ENCODE assay signal across 13 mouse cellular contexts in genomic region chr4:45753211-45753809, GRCm38 (mm10). TPM values are rescaled to one million over a fixed set of nuclear protein-coding genes. Genes with fewer than 3 reads are reported as not detected.
DNase-seq lines count a peak whose midpoint lies in the region; ATAC-seq lines count a peak whose summit lies in the region.
"Had no signal": no experiment of that assay in that cellular context is flagged by ENCODE, and none has a peak within 500 bp of the region (broad histone marks: within the 10 kb centered on the region; RNA-seq: fewer than 3 reads in every experiment).

No protein-coding gene starts in this region.

- WGBS in forebrain, embryonic 10.5 days, result 57% methylated on average over 6 of the region's 6 CpGs
- WGBS in forebrain, embryonic 11.5 days, result 62% methylated on average over 6 of the region's 6 CpGs
- 47% methylated on average over 6 of the region's 6 CpGs for WGBS in kidney, embryonic 16.5 days

- H3K36me3 ChIP-seq in forebrain, embryonic 10.5 days (replicated peaks), result no peaks in the 10 kb centered on the region
- H3K36me3 ChIP-seq in forebrain, embryonic 11.5 days (ENCODE audit: control insufficient read depth, insufficient read depth, low read length), result no peaks in the 10 kb centered on the region
- H3K36me3 ChIP-seq in kidney, embryonic 16.5 days (ENCODE audit: insufficient read depth, low read length), result no peaks in the 10 kb centered on the region
- H3K36me3 ChIP-seq: neural tube, embryonic 15.5 days; stomach, embryonic 15.5 days had no signal

- no peak for ATAC-seq in forebrain, embryonic 11.5 days (replicated peaks; ENCODE audit: low FRiP score)
- ATAC-seq in kidney, embryonic 16.5 days (ENCODE audit: low FRiP score, low TSS enrichment), result peak; percentile 73
- no peak for ATAC-seq in granulocyte monocyte progenitor cell, adult 5-6 weeks (replicated peaks; ENCODE audit: poor library complexity, severe bottlenecking)

- peaks cover 46% of the 10 kb centered on the region for H3K4me1 ChIP-seq in forebrain, embryonic 10.5 days
- peaks cover 2% of the 10 kb centered on the region; the same call in 1 of the 2 replicates for H3K4me1 ChIP-seq in forebrain, embryonic 11.5 days (replicated peaks; ENCODE audit: control insufficient read depth, insufficient read depth, low read length)
- peaks cover 23% of the 10 kb centered on the region for H3K4me1 ChIP-seq in kidney, embryonic 16.5 days (ENCODE audit: insufficient read depth, low read length)

- peak overlapping the region; percentile 27; the same call in 1 of the 2 replicates for H3K27ac ChIP-seq in forebrain, embryonic 10.5 days
- H3K27ac ChIP-seq in forebrain, embryonic 11.5 days (ENCODE audit: low read depth, low read length), result no peak overlapping the region
- no peak overlapping the region for H3K27ac ChIP-seq in kidney, embryonic 16.5 days (ENCODE audit: low read length)
- H3K27ac ChIP-seq: neural tube, embryonic 15.5 days; stomach, embryonic 15.5 days had no signal

- no peak overlapping the region for H3K4me3 ChIP-seq in forebrain, embryonic 10.5 days
- no peak overlapping the region for H3K4me3 ChIP-seq in forebrain, embryonic 11.5 days (ENCODE audit: low read depth, low read length)
- H3K4me3 ChIP-seq in kidney, embryonic 16.5 days (ENCODE audit: low read length), result no peak overlapping the region
- H3K4me3 ChIP-seq: neural tube, embryonic 15.5 days; stomach, embryonic 15.5 days had no signal

- peaks cover 53% of the 10 kb centered on the region for H3K27me3 ChIP-seq in forebrain, embryonic 10.5 days (ENCODE audit: poor library complexity, severe bottlenecking)
- H3K27me3 ChIP-seq in forebrain, embryonic 11.5 days (ENCODE audit: control insufficient read depth, insufficient read depth, low read length), result no peaks in the 10 kb centered on the region
- H3K27me3 ChIP-seq in kidney, embryonic 16.5 days (ENCODE audit: insufficient read depth, low read length), result no peaks in the 10 kb centered on the region
- H3K27me3 ChIP-seq: neural tube, embryonic 15.5 days; stomach, embryonic 15.5 days had no signal

- no peak for DNase-seq in forebrain, embryonic 10.5 days (ENCODE audit: extremely low spot score, low spot score)
- DNase-seq in forebrain, embryonic 11.5 days (ENCODE audit: low spot score), result no peak
- no peak for DNase-seq in kidney, postnatal 25 days
- DNase-seq in MN1 (ENCODE audit: low spot score), result peak; percentile 34
- DNase-seq in heart, postnatal 10 days, result peak; percentile 54 to 57
- DNase-seq in thymus, postnatal 0 days (ENCODE audit: low spot score), result no peak
- DNase-seq: gastrocnemius, postnatal 36 days; kidney, adult 8-10 months; liver had no signal

- no peaks in the 10 kb centered on the region for H3K9me3 ChIP-seq in forebrain, embryonic 10.5 days
- H3K9me3 ChIP-seq in forebrain, embryonic 11.5 days (ENCODE audit: control insufficient read depth, low read length), result no peaks in the 10 kb centered on the region
- no peaks in the 10 kb centered on the region for H3K9me3 ChIP-seq in kidney, embryonic 16.5 days (ENCODE audit: low read length)
- H3K9me3 ChIP-seq: neural tube, embryonic 15.5 days; stomach, embryonic 15.5 days had no signal

- intact Hi-C loops in heart, postnatal 10 days (cut with DNase I), result no loop called here

- H3K4me2 ChIP-seq in forebrain, embryonic 11.5 days (ENCODE audit: low read depth, low read length, severe bottlenecking), result no peak overlapping the region
- H3K4me2 ChIP-seq in kidney, embryonic 16.5 days (replicated peaks; ENCODE audit: low read depth, low read length), result no peak overlapping the region
- H3K4me2 ChIP-seq: neural tube, embryonic 15.5 days; stomach, embryonic 15.5 days had no signal

- H3K9ac ChIP-seq in forebrain, embryonic 11.5 days (ENCODE audit: low read length), result no peak overlapping the region
- no peak overlapping the region for H3K9ac ChIP-seq in kidney, embryonic 16.5 days (replicated peaks; ENCODE audit: low read length)
- H3K9ac ChIP-seq: neural tube, embryonic 15.5 days; stomach, embryonic 15.5 days had no signal

RNA-seq across cellular contexts. Expression of gene Aldh1b1, which starts 45.5 kb away (rescaled TPM):
- 3.6 and 4.3 TPM in 2 replicates for polyA plus RNA-seq in forebrain, embryonic 10.5 days (2016; fragmentation: Nextera tagmentation; extraction: Ambion mirVana)
- 5.0 and 5.2 TPM in 2 replicates for polyA plus RNA-seq in forebrain, embryonic 11.5 days (2014; fragmentation: Nextera tagmentation; extraction: Ambion mirVana)
- 10.7 and 11.8 TPM in 2 replicates for polyA plus RNA-seq in kidney, embryonic 16.5 days (2015; fragmentation: Nextera tagmentation; extraction: Ambion mirVana)
- total RNA-seq in heart, postnatal 10 days (2021), result 10 to 100 TPM; 44.4 to 45.5 TPM
- 15.1 and 16.2 TPM in 2 replicates for total RNA-seq in granulocyte monocyte progenitor cell, adult 5-6 weeks (2014; fragmentation: Nextera tagmentation)
- total RNA-seq in granulocyte monocyte progenitor cell, adult 5-6 weeks (2017), result 45.3 and 54.8 TPM in 2 replicates
- polyA plus RNA-seq in thymus, postnatal 0 days (2015; fragmentation: Nextera tagmentation; extraction: Ambion mirVana), result 20.1 and 21.3 TPM in 2 replicates

Comparison
In these comparisons a context has a peak if more than half of its experiments do, and no peak if none do; other contexts are left out.
1. DNase-seq: peak in MN1 (single experiment) and heart, postnatal 10 days (2 of 2); none in forebrain, embryonic 10.5 days (single experiment), forebrain, embryonic 11.5 days (single experiment), kidney, postnatal 25 days (0 of 2) and thymus, postnatal 0 days (single experiment).